Mouse (Mus musculus) liver, postnatal 0 days (tissue): ENCODE measurements around the gene Senp3.

ENCODE experiments used
- CTCF ChIP-seq: sonication (generic); IDR thresholded peaks from 2 replicates; pipeline ENCODE4 v1.5.1; 2016; ENCODE audit warnings: antibody characterized with exemption, low read depth
- EP300 ChIP-seq: IDR thresholded peaks from 2 replicates; pipeline ENCODE4 v1.6.1; 2016; ENCODE audit warnings: antibody characterized with exemption, low read depth, mild to moderate bottlenecking

DNA sequence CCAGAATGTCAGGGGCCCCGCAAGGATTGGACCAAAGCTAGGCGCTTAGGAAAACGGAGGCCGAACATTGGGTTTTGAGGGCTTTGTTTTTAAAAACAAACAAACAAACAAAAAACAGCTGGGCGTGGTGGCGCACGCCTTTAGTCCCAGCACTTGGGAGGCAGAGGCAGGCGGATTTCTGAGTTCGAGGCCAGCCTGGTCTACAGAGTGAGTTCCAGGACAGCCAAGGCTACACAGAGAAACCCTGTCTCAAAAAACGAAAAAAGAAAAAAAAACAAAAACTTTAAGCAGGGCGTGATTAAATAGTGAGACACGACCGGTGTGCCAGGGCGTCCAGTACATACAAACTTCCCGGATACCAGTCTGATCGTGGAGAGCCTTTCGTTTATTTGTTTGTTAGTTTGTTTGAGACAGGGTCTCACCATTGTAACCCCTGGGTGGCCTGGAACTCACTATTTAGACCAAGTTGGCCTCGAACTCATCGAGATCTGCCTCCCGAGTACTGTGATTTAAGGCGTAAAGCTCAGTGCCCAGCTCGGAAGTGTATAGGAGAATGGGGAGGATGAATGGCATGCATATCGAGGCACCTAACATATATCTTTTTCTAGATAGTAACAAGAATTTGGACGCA is 440 bp upstream of the Senp3 start:
- TF ChIP-seq CTCF (no peak), EP300 (0 out of 2 replicates have a peak, but pooled peaks have one; percentile 11)
